Mouse (Mus musculus): ENCODE results near the gene 9330159F19Rik. TPM values are rescaled to one million over a fixed set of nuclear protein-coding genes. Genes with fewer than 3 reads are reported as not detected.

The 9330159F19Rik gene
- polyA plus RNA-seq, 1 experiment: 39.0 TPM

DNA sequence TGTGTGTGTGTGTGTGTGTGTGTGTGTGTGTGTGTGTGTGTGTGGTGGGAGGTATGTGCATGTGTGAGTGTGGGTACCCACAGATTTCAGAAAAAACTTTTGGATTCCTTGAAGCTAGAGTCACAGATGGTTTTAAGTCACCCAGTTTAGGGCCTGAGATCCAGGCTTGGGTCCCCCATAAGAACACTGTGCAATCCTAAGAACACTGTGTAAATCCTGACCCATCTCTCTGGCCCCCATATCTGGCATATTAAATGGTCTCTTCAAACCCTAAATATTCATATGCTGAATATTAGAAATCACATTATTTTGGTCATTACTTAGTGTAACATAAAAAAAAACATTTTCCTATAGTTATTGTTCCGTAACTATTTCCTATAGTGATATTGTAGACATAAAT is 5.6 kb downstream of the 9330159F19Rik start:
- 97% methylated on average over 1 of the region's 1 CpGs for WGBS
- H3K27me3 ChIP-seq (ENCODE audit: control insufficient read depth, insufficient read depth, low read length): no peaks in the 10 kb centered on the region
- no peak for TF ChIP-seq POLR2A (IDR thresholded peaks at IDR 0.05; ENCODE audit: borderline replicate concordance, insufficient read depth, low read length)
- TF ChIP-seq CTCF (IDR thresholded peaks at IDR 0.05; ENCODE audit: borderline replicate concordance, insufficient read depth, low read depth, low read length): no peak

DNA sequence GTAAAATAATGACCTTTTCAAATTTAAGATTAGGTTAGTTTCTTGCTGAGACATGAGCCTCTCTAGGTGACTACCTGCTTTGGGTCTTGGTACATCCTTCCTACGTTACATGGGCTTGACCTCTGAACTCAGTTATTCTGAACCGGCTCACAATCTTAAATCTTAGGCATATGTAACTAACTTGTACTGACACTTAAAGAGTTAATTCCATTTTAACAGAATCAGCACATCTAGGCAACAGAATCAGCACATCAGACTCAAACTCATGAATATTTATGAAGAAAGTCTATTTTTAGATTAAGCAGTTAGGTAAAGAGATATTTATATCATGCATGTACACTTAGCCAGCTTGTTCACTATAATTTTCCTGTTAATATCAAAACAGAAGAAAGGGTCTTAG is 6.0 kb downstream of the 9330159F19Rik start:
- 0 out of 2 replicates have a peak, but pooled peaks cover 2% of the 10 kb centered on the region for H3K4me1 ChIP-seq (ENCODE audit: control insufficient read depth, insufficient read depth, low read length)
- no peak overlapping the region for H3K27ac ChIP-seq (ENCODE audit: insufficient read depth, low read length)
- H3K4me3 ChIP-seq (replicated peaks; ENCODE audit: insufficient read depth, low read depth, low read length): no peak overlapping the region
- 72% methylated on average over 2 of the region's 2 CpGs for whole genome bisulfite sequencing
- no peak for TF ChIP-seq CTCF (IDR thresholded peaks at IDR 0.05; ENCODE audit: borderline replicate concordance, insufficient read depth, low read depth, low read length)
- no peak for TF ChIP-seq POLR2A (IDR thresholded peaks at IDR 0.05; ENCODE audit: borderline replicate concordance, insufficient read depth, low read length)
- no peaks in the 10 kb centered on the region for H3K27me3 ChIP-seq (ENCODE audit: control insufficient read depth, insufficient read depth, low read length)
- DNase-seq: no peak

More for the DNA sequence above, 5.6 kb downstream of the 9330159F19Rik start:
- no peak for DNase-seq
- Histone ChIP-seq H3K4me1 (ENCODE audit: control insufficient read depth, insufficient read depth, low read length) (0 out of 2 replicates have a peak, but pooled peaks cover 2% of the 10 kb centered on the region), H3K4me3 (replicated peaks; ENCODE audit: insufficient read depth, low read depth, low read length) (no peak overlapping the region), H3K27ac (ENCODE audit: insufficient read depth, low read length) (no peak overlapping the region)

- H3K27ac ChIP-seq (ENCODE audit: insufficient read depth, low read length): no peak overlapping the region
- TF ChIP-seq CTCF (IDR thresholded peaks at IDR 0.05; ENCODE audit: borderline replicate concordance, insufficient read depth, low read depth, low read length): no peak
- TF ChIP-seq POLR2A (IDR thresholded peaks at IDR 0.05; ENCODE audit: borderline replicate concordance, insufficient read depth, low read length): no peak
- WGBS: 93% methylated on average over 4 of the region's 4 CpGs
- DNase-seq: no peak
- no peaks in the 10 kb centered on the region for H3K27me3 ChIP-seq (ENCODE audit: control insufficient read depth, insufficient read depth, low read length)
- no peak overlapping the region for H3K4me3 ChIP-seq (replicated peaks; ENCODE audit: insufficient read depth, low read depth, low read length)
- no peaks in the 10 kb centered on the region for H3K4me1 ChIP-seq (ENCODE audit: control insufficient read depth, insufficient read depth, low read length)
Measured at GRCm38 (mm10) chr10:29225329-29225728, 13.9 kb downstream of the 9330159F19Rik start.

DNA sequence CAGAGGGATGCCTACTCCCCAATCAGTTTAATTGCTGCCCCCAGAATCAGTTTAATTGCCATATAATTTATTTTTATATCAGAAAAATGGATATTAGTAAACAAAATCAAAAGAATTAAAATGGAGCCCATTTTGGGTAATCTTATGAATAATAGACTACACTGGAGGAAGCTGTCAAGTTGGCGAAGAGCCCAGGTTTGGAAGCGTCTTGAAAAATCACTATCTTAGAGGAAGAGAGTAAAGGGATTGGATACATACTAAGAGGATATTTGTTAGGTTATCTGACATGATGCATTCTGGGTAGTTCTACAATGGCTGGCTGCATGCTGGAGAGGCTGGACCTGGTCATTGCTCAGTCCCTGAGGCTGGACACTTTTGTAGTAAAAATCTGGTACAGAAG is 19.8 kb downstream of the 9330159F19Rik start:
- WGBS: 48% methylated on average over 2 of the region's 2 CpGs
- no peak overlapping the region for H3K27ac ChIP-seq (ENCODE audit: insufficient read depth, low read length)
- DNase-seq: no peak
- H3K4me1 ChIP-seq (ENCODE audit: control insufficient read depth, insufficient read depth, low read length): no peaks in the 10 kb centered on the region
- no peaks in the 10 kb centered on the region for H3K27me3 ChIP-seq (ENCODE audit: control insufficient read depth, insufficient read depth, low read length)
- no peak overlapping the region for H3K4me3 ChIP-seq (replicated peaks; ENCODE audit: insufficient read depth, low read depth, low read length)
- TF ChIP-seq POLR2A (IDR thresholded peaks at IDR 0.05; ENCODE audit: borderline replicate concordance, insufficient read depth, low read length) (no peak), CTCF (IDR thresholded peaks at IDR 0.05; ENCODE audit: borderline replicate concordance, insufficient read depth, low read depth, low read length) (no peak)

Other genes starting within 250 kb of the 9330159F19Rik start
- not detected in 2 replicates for gene 2310057J18Rik, start 225.3 kb upstream of the 9330159F19Rik start, polyA plus RNA-seq (2012; rRNA removed)
- gene Soga3, start 67.8 kb upstream of the 9330159F19Rik start, polyA plus RNA-seq (2012; rRNA removed): 37.3 and 40.1 TPM in 2 replicates
- 6.9 and 7.5 TPM in 2 replicates for gene Gm49353, start 12.7 kb upstream of the 9330159F19Rik start, polyA plus RNA-seq (2012; rRNA removed)
- gene Echdc1, start 101.6 kb downstream of the 9330159F19Rik start, polyA plus RNA-seq (2012; rRNA removed): 34.0 and 35.7 TPM in 2 replicates
- 92.6 and 108 TPM in 2 replicates for gene Rnf146, start 150.8 kb downstream of the 9330159F19Rik start, polyA plus RNA-seq (2012; rRNA removed)

Data from cerebellum, adult 2 months (tissue).